Mouse (Mus musculus) layer of hippocampus, postnatal 36 days (tissue): ENCODE data around the gene Mgat4a. TPM values are rescaled to one million over a fixed set of nuclear protein-coding genes. Genes with fewer than 3 reads are reported as not detected.

Source experiments
- total RNA-seq, 2 experiments: library from RNA; stranded (reverse); gene quantifications; 2 replicates each; pipeline ENCODE4 v1.2.3; 2021

The Mgat4a gene
- total RNA-seq, 2 experiments from 2014 or later, result 31.4 to 32.6 TPM

Other genes with a start within 250 kb of the Mgat4a start
- 100 to 1,000 TPM; 159 to 165 TPM for gene Inpp4a, start 241.2 kb downstream of the Mgat4a start, total RNA-seq
- 10 to 100 TPM; 61.9 to 64.0 TPM for gene Coa5, start 110.9 kb downstream of the Mgat4a start, total RNA-seq
- 10 to 100 TPM; 57.5 to 57.8 TPM for gene Unc50, start 110.9 kb downstream of the Mgat4a start, total RNA-seq
- gene 2010300C02Rik, start 179.1 kb upstream of the Mgat4a start, total RNA-seq, result 100 to 1,000 TPM; 362 to 390 TPM